Mouse (Mus musculus) cerebellum, postnatal 25 days (tissue): ENCODE measurements around the gene Bcas2.
A peak's percentile ranks its signal among the peaks of the same experiment; 100 is the strongest.
"Not testable (repeated sequence)": the region's sequence is repeated elsewhere in the genome, so short reads cannot be mapped to it uniquely, and the experiment has no call there.

Experiments used
- DNase-seq, 2 experiments: peaks; one replicate each; pipeline ENCODE4 v3.0.0; 2021; ENCODE audit warnings: mixed read lengths in 2 of 2

The Bcas2 gene

GRCm38 (mm10) chr3:103171505-103172267 lies at the start of gene Bcas2:
Gene Bcas2 (plus strand): TSS chr3:103171655.
- DNase-seq: peak; percentile 99 to 100

- no peak for DNase-seq
These were observed 47.8 kb upstream of the Bcas2 start for GRCm38 (mm10) chr3:103123636-103124035.

- no peak for DNase-seq
These were observed 45.3 kb upstream of the Bcas2 start for GRCm38 (mm10) chr3:103126138-103126537.

- no peak for DNase-seq
These were observed 44.3 kb upstream of the Bcas2 start for GRCm38 (mm10) chr3:103127177-103127576.

GRCm38 (mm10) chr3:103127721-103128120 lies 43.7 kb upstream of the Bcas2 start:
- DNase-seq: no peak

- no peak for DNase-seq
These were observed 43.2 kb upstream of the Bcas2 start for GRCm38 (mm10) chr3:103128251-103128650.

GRCm38 (mm10) chr3:103129367-103130159 lies 41.9 kb upstream of the Bcas2 start:
- DNase-seq: no peak

GRCm38 (mm10) chr3:103130236-103130751 lies 41.2 kb upstream of the Bcas2 start:
- peak in 1 of 2 experiments; percentile 8 for DNase-seq

GRCm38 (mm10) chr3:103133098-103133497 lies 38.4 kb upstream of the Bcas2 start:
- DNase-seq: no peak

GRCm38 (mm10) chr3:103136414-103137077 lies 34.9 kb upstream of the Bcas2 start:
- DNase-seq: no peak

GRCm38 (mm10) chr3:103139047-103139446 lies 32.4 kb upstream of the Bcas2 start:
- no peak for DNase-seq

GRCm38 (mm10) chr3:103140095-103140838 lies 31.2 kb upstream of the Bcas2 start:
- DNase-seq: not testable (repeated sequence)

GRCm38 (mm10) chr3:103141287-103141686 lies 30.2 kb upstream of the Bcas2 start:
- DNase-seq: peak; percentile 43 to 62

- no peak for DNase-seq
These were observed 29.1 kb upstream of the Bcas2 start for GRCm38 (mm10) chr3:103142366-103142765.

- no peak for DNase-seq
These were observed 26.1 kb upstream of the Bcas2 start for GRCm38 (mm10) chr3:103145336-103145735.

GRCm38 (mm10) chr3:103145791-103146190 lies 25.7 kb upstream of the Bcas2 start:
- peak in 1 of 2 experiments; percentile 7 for DNase-seq

- peak; percentile 24 to 46 for DNase-seq
These were observed 24.9 kb upstream of the Bcas2 start for GRCm38 (mm10) chr3:103146330-103147166.

- DNase-seq: no peak
These were observed 23.7 kb upstream of the Bcas2 start for GRCm38 (mm10) chr3:103147775-103148174.

GRCm38 (mm10) chr3:103148941-103149340 lies 22.5 kb upstream of the Bcas2 start:
- DNase-seq: no peak

- no peak for DNase-seq
These were observed 17.7 kb upstream of the Bcas2 start for GRCm38 (mm10) chr3:103153761-103154160.

- DNase-seq: no peak
These were observed 12.1 kb upstream of the Bcas2 start for GRCm38 (mm10) chr3:103159232-103159900.
